Mouse (Mus musculus) heart, embryonic 13.5 days (tissue): ENCODE data around the gene Elp4. TPM values are rescaled to one million over a fixed set of nuclear protein-coding genes. Genes with fewer than 3 reads are reported as not detected.

Source experiments
- ATAC-seq: fragments of 200-750 bp; cut with Nextera tagmentation; 2 replicates; pipeline ENCODE4 v1.8.0; 2017; ENCODE audit warnings: moderate TSS enrichment; ENCODE audit not compliant: insufficient number of reproducible peaks, low FRiP score, low TSS enrichment; ENCODE audit errors: extremely low read depth
- H3K27ac ChIP-seq: fragments of 300-500 bp; sonication (generic); replicated peaks from 2 replicates; pipeline ENCODE4 v1.5.1; 2015; ENCODE audit warnings: moderate library complexity, mild to moderate bottlenecking, inconsistent platforms
- H3K27me3 ChIP-seq: fragments of 300-500 bp; sonication (generic); replicated peaks from 2 replicates; pipeline ENCODE4 v1.6.1; 2015; ENCODE audit warnings: mild to moderate bottlenecking, inconsistent platforms
- H3K36me3 ChIP-seq: fragments of 300-500 bp; sonication (generic); 2 replicates; pipeline ENCODE4 v1.6.1; 2015; ENCODE audit warnings: mild to moderate bottlenecking, inconsistent platforms
- H3K4me1 ChIP-seq: fragments of 300-500 bp; sonication (generic); 2 replicates; pipeline ENCODE4 v1.6.1; 2015; ENCODE audit warnings: inconsistent platforms
- H3K4me2 ChIP-seq: fragments of 300-500 bp; sonication (generic); 2 replicates; pipeline ENCODE4 v1.6.1; 2015; ENCODE audit warnings: inconsistent platforms, mild to moderate bottlenecking, moderate library complexity
- H3K4me3 ChIP-seq: fragments of 300-500 bp; sonication (generic); 2 replicates; pipeline ENCODE4 v1.5.1; 2015; ENCODE audit warnings: moderate library complexity, mild to moderate bottlenecking, inconsistent platforms
- H3K9ac ChIP-seq: fragments of 300-500 bp; sonication (generic); 2 replicates; pipeline ENCODE4 v1.6.1; 2015; ENCODE audit warnings: inconsistent platforms, mild to moderate bottlenecking, moderate library complexity
- H3K9me3 ChIP-seq: fragments of 300-500 bp; sonication (generic); 2 replicates; pipeline ENCODE4 v1.6.1; 2016; ENCODE audit warnings: inconsistent platforms
- WGBS: fragments of 180-500 bp; shearing (Covaris S2); methylation state at CpG from one replicate; pipeline ENCODE4 v1.1.7; 2015; ENCODE audit warnings: mixed read lengths; 5-methylcytosine and 5-hydroxymethylcytosine counted together
- polyA plus RNA-seq: library from polyadenylated mRNA; unstranded; fragments of >200 nt; fragmentation: Nextera tagmentation; extraction: Ambion mirVana; gene quantifications from 2 replicates; pipeline ENCODE4 v1.2.1, GENCODE M21; 2015

Elp4 gene
- polyA plus RNA-seq, 1 experiment from 2014 or later = 18.0 TPM

- Histone ChIP-seq H3K9me3 (no peaks in the 10 kb centered on the region), H3K4me2 (no peak overlapping the region), H3K36me3 (no peaks in the 10 kb centered on the region), H3K27me3 (peaks cover 99% of the 10 kb centered on the region), H3K4me1 (peaks cover 14% of the 10 kb centered on the region), H3K27ac (no peak overlapping the region), H3K9ac (no peak overlapping the region), H3K4me3 (no peak overlapping the region)
- no peak; the same call in 1 of the 2 replicates for ATAC-seq
- 1% methylated on average over 22 of the region's 24 CpGs for WGBS
Observed at GRCm38 (mm10) chr2:105680146-105680998, 224.0 kb downstream of the Elp4 start.

GRCm38 (mm10) chr2:105679331-105679730 lies 225.0 kb downstream of the Elp4 start:
- 8% methylated on average over 2 of the region's 2 CpGs for WGBS

GRCm38 (mm10) chr2:105678880-105679321 lies 225.5 kb downstream of the Elp4 start:
- no peak for ATAC-seq
- WGBS = 2% methylated on average over 7 of the region's 7 CpGs
- Histone ChIP-seq H3K9me3 (no peaks in the 10 kb centered on the region), H3K9ac (no peak overlapping the region), H3K36me3 (no peaks in the 10 kb centered on the region), H3K4me2 (no peak overlapping the region), H3K27ac (no peak overlapping the region), H3K4me1 (peaks cover 28% of the 10 kb centered on the region), H3K27me3 (peaks cover 100% of the 10 kb centered on the region), H3K4me3 (no peak overlapping the region)

More at GRCm38 (mm10) chr2:105679331-105679730, 225.0 kb downstream of the Elp4 start:
- H3K9me3 ChIP-seq = no peaks in the 10 kb centered on the region
- H3K27me3 ChIP-seq = peaks cover 100% of the 10 kb centered on the region
- H3K4me3 ChIP-seq = no peak overlapping the region
- H3K4me1 ChIP-seq = peaks cover 24% of the 10 kb centered on the region
- no peak overlapping the region for H3K4me2 ChIP-seq
- H3K36me3 ChIP-seq = no peaks in the 10 kb centered on the region
- ATAC-seq = no peak
- H3K9ac ChIP-seq = no peak overlapping the region
- no peak overlapping the region for H3K27ac ChIP-seq

GRCm38 (mm10) chr2:105678306-105678705 lies 226.1 kb downstream of the Elp4 start:
- no peak overlapping the region for H3K4me3 ChIP-seq

GRCm38 (mm10) chr2:105677434-105678105 lies 226.8 kb downstream of the Elp4 start:
- Histone ChIP-seq H3K9ac (no peak overlapping the region), H3K4me3 (no peak overlapping the region), H3K4me2 (no peak overlapping the region), H3K9me3 (no peaks in the 10 kb centered on the region), H3K27me3 (peaks cover 100% of the 10 kb centered on the region), H3K36me3 (no peaks in the 10 kb centered on the region), H3K4me1 (peaks cover 33% of the 10 kb centered on the region), H3K27ac (no peak overlapping the region)
- 1% methylated on average over 11 of the region's 11 CpGs for WGBS
- no peak for ATAC-seq

More at GRCm38 (mm10) chr2:105678306-105678705, 226.1 kb downstream of the Elp4 start:
- peaks cover 100% of the 10 kb centered on the region for H3K27me3 ChIP-seq
- no peak for ATAC-seq
- no peaks in the 10 kb centered on the region for H3K9me3 ChIP-seq
- no peak overlapping the region for H3K9ac ChIP-seq
- H3K36me3 ChIP-seq = no peaks in the 10 kb centered on the region
- H3K27ac ChIP-seq = no peak overlapping the region
- no peak overlapping the region for H3K4me2 ChIP-seq
- peaks cover 33% of the 10 kb centered on the region for H3K4me1 ChIP-seq
- 10% methylated on average over 4 of the region's 4 CpGs for WGBS

GRCm38 (mm10) chr2:105676909-105677433 lies 227.4 kb downstream of the Elp4 start:
- ATAC-seq = no peak
- H3K4me1 ChIP-seq = peaks cover 33% of the 10 kb centered on the region
- under 1% methylated on average over 11 of the region's 11 CpGs for WGBS
- no peaks in the 10 kb centered on the region for H3K9me3 ChIP-seq
- peak overlapping the region; percentile 51; the same call in 1 of the 2 replicates for H3K4me3 ChIP-seq
- H3K36me3 ChIP-seq = no peaks in the 10 kb centered on the region
- H3K27me3 ChIP-seq = peaks cover 100% of the 10 kb centered on the region
- no peak overlapping the region for H3K27ac ChIP-seq
- peak overlapping the region; percentile 71; the same call in 1 of the 2 replicates for H3K4me2 ChIP-seq
- no peak overlapping the region for H3K9ac ChIP-seq

- no peaks in the 10 kb centered on the region for H3K9me3 ChIP-seq
- H3K27ac ChIP-seq = no peak overlapping the region
- peaks cover 33% of the 10 kb centered on the region for H3K4me1 ChIP-seq
- no peaks in the 10 kb centered on the region for H3K36me3 ChIP-seq
- peak overlapping the region; percentile 51 for H3K4me3 ChIP-seq
- H3K9ac ChIP-seq = peak overlapping the region; percentile 66
- under 1% methylated on average over 76 of the region's 77 CpGs for whole genome bisulfite sequencing
- peak overlapping the region; percentile 71 for H3K4me2 ChIP-seq
- peaks cover 100% of the 10 kb centered on the region for H3K27me3 ChIP-seq
- ATAC-seq = no peak
Observed at GRCm38 (mm10) chr2:105676080-105676908, 228.1 kb downstream of the Elp4 start.

GRCm38 (mm10) chr2:105675730-105676079 lies 228.7 kb downstream of the Elp4 start:
- H3K4me2 ChIP-seq = peak overlapping the region; percentile 71
- no peaks in the 10 kb centered on the region for H3K36me3 ChIP-seq
- WGBS = 2% methylated on average over 11 of the region's 11 CpGs
- no peak overlapping the region for H3K27ac ChIP-seq
- ATAC-seq = no peak
- peak overlapping the region; percentile 51 for H3K4me3 ChIP-seq
- no peak overlapping the region for H3K9ac ChIP-seq
- no peaks in the 10 kb centered on the region for H3K9me3 ChIP-seq
- peaks cover 100% of the 10 kb centered on the region for H3K27me3 ChIP-seq
- peaks cover 33% of the 10 kb centered on the region for H3K4me1 ChIP-seq

GRCm38 (mm10) chr2:105674875-105675729 lies 229.3 kb downstream of the Elp4 start:
- H3K27me3 ChIP-seq = peaks cover 100% of the 10 kb centered on the region
- ATAC-seq = no peak
- no peaks in the 10 kb centered on the region for H3K9me3 ChIP-seq
- H3K9ac ChIP-seq = peak overlapping the region; percentile 52; the same call in 1 of the 2 replicates
- peak overlapping the region; percentile 51 for H3K4me3 ChIP-seq
- H3K4me2 ChIP-seq = peak overlapping the region; percentile 71
- peaks cover 33% of the 10 kb centered on the region for H3K4me1 ChIP-seq
- 1% methylated on average over 49 of the region's 49 CpGs for WGBS
- H3K27ac ChIP-seq = no peak overlapping the region
- no peaks in the 10 kb centered on the region for H3K36me3 ChIP-seq
